Mouse (Mus musculus) bone marrow, adult 2 months (tissue): ENCODE data around the gene Sephs1.

ENCODE experiments used
- CTCF ChIP-seq: fragments of 200-500 bp; IDR thresholded peaks from 2 replicates; pipeline ENCODE4 v1.5.1; 2011; ENCODE audit warnings: low read length, control low read depth; ENCODE audit not compliant: control insufficient read depth, insufficient read depth
- POLR2A ChIP-seq: fragments of 200-500 bp; IDR thresholded peaks from 2 replicates; pipeline ENCODE4 v1.6.1; 2011; ENCODE audit warnings: low read depth, mild to moderate bottlenecking, control low read depth, low read length, borderline replicate concordance; ENCODE audit not compliant: control insufficient read depth

- TF ChIP-seq CTCF = no peak
- TF ChIP-seq POLR2A = no peak
These were observed 5.2 kb upstream of the Sephs1 start for GRCm38 (mm10) chr2:4876131-4876530.
